Mouse (Mus musculus) brown adipose tissue, adult 24 weeks (tissue): ENCODE measurements at regions not wholly inside any gene's neighbourhood (a gene's known extent, or its start where the extent isn't known, plus 50 kb on each side); places are given as distances from the start of the nearest gene placed in this dataset.

Source experiments
- H3K27ac ChIP-seq: fragments of 200-500 bp; replicated peaks from 2 replicates; pipeline ENCODE4 v1.5.1; 2012; ENCODE audit warnings: low read depth, mild to moderate bottlenecking, low read length
- H3K4me1 ChIP-seq: fragments of 200-500 bp; 2 replicates; pipeline ENCODE4 v1.6.1; 2012; ENCODE audit warnings: low read length, mixed read lengths; ENCODE audit not compliant: control insufficient read depth, insufficient read depth, insufficient read length
- H3K4me3 ChIP-seq: fragments of 200-500 bp; 2 replicates; pipeline ENCODE4 v1.5.1; 2012; ENCODE audit warnings: low read depth, mild to moderate bottlenecking, low read length, moderate library complexity; ENCODE audit not compliant: insufficient read depth

DNA sequence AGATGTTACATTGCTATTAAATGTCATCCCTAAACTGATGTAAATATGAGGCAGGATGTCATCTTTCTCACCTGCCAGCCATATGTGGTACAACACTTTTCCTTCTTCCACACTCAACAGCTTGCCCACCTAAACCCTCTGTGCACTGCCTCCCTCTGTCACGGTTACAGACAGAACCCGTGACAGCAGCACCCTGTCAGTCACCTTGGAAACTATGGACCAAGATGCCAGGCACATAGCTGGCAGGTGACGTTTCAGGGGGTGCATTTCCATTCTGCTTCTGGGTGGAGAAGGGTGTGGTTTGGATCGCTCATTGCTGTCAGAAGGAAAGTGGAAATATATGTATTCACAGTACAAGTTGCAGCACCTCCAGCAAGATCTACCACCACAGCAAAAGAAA lies 100.2 kb upstream of the Npas2 start:
- Histone ChIP-seq H3K4me1 (peaks cover 12% of the 10 kb centered on the region; the same call in 1 of the 2 replicates), H3K27ac (no peak overlapping the region), H3K4me3 (no peak overlapping the region)

GRCm38 (mm10) chr1:39094001-39094400 lies 99.5 kb upstream of the Npas2 start:
- Histone ChIP-seq H3K27ac (no peak overlapping the region), H3K4me1 (peaks cover 12% of the 10 kb centered on the region; the same call in 1 of the 2 replicates), H3K4me3 (no peak overlapping the region)

- peaks cover 12% of the 10 kb centered on the region; the same call in 1 of the 2 replicates for H3K4me1 ChIP-seq
- no peak overlapping the region for H3K27ac ChIP-seq
- H3K4me3 ChIP-seq, result no peak overlapping the region
Measured at GRCm38 (mm10) chr1:39095901-39096300, 97.6 kb upstream of the Npas2 start.

GRCm38 (mm10) chr1:39096726-39097125 lies 96.8 kb upstream of the Npas2 start:
- Histone ChIP-seq H3K4me3 (no peak overlapping the region), H3K4me1 (peaks cover 12% of the 10 kb centered on the region; the same call in 1 of the 2 replicates), H3K27ac (no peak overlapping the region)

GRCm38 (mm10) chr1:39097499-39097898 lies 96.0 kb upstream of the Npas2 start:
- Histone ChIP-seq H3K4me3 (no peak overlapping the region), H3K4me1 (peaks cover 12% of the 10 kb centered on the region; the same call in 1 of the 2 replicates), H3K27ac (no peak overlapping the region)

DNA sequence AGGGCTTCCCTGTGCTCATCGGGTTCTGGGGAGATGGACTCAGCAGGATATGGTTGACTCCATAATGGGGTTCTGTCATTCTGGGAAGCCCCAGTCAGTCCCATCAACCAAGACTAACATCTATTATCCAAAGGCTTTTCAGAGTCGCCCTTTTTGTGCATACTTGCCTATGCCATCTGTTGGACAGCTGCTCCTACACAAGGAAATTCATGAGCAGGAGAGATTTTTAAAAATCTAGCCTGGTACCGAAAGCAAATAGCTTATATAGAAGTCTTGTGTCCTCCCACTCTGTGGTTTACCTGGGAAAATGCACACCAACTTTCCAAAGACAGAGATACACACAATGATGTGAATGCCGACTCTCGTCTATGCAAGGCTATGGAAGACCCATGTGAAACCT lies 95.4 kb upstream of the Npas2 start:
- Histone ChIP-seq H3K4me1 (peaks cover 12% of the 10 kb centered on the region; the same call in 1 of the 2 replicates), H3K27ac (no peak overlapping the region), H3K4me3 (no peak overlapping the region)

DNA sequence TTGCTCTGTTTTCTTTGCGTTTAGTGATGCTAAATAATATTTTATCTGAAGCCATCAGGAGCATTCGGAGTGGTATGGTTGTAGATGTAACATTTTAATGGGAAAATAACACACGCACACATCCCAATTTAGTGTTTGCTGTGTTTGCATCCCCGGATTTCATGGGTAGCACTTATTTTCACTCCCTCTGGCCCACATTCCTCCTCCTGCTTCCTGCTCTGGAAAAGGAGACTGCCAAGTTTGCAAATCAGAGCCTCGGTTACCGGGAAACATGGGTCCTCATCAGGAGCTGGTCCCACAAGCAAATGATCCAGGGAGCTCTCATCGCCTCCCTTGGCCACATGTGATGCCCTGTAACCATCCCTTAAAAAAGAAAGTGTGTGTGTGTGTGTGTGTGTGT lies 94.3 kb upstream of the Npas2 start:
- Histone ChIP-seq H3K4me1 (peaks cover 16% of the 10 kb centered on the region; the same call in 1 of the 2 replicates), H3K27ac (no peak overlapping the region), H3K4me3 (no peak overlapping the region)

DNA sequence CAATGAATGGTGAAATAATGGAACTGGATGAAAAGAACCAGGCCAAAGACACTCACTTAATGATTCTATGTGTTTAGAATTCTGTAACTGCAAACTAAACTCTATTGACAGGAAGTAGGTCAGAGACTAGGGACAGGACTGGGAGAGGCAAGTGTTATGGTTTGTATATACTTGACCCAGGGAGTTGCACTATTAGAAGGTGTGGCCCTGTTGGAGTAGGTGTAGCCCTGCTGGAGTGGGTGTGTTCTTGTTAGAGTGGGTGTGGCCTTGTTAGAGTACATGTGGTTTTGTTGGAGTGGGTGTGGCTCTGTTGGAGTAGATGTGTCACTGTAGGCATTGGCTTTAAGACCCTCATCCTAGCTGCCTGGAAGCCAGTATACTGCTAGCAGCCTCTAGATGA lies 93.0 kb upstream of the Npas2 start:
- Histone ChIP-seq H3K4me1 (peaks cover 23% of the 10 kb centered on the region; the same call in 1 of the 2 replicates), H3K27ac (no peak overlapping the region), H3K4me3 (no peak overlapping the region)

DNA sequence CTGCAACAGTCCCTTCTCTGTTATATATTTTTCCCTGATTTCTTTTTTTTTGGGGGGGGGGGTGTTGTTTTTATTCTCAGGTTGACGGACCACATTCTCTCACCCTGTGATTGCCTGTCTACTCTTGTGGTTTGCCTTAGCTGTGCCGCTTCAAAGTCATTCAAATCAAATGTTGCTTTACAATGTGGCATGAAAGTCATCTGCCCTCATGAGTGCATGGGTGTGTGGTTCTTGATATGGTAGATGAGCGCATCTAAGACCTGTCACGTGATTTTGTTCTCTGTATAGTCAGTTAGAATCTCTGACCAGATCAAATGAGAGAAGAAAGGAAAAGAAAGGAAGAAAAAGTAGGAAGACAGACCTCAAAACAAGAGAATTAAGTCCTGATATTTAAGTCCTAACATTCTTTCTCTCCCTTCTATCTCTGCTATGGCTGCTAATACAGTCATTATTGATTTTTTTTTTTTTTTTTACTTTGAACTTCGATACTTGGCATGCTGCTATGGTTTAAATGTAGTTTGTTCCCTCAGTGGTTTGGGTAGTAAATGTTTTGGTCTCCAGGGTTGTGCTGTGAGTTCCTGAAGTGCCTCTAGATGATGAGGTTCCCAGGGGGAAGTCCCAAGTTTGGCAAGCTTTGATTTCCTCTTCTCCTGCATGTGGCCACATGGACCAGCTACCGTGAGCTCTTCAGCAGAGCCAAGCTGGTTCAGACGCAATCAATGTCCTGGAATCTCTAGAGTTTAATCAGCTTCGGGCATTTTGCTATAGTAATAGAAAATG lies 91.2 kb upstream of the Npas2 start:
- Histone ChIP-seq H3K4me1 (peaks cover 19% of the 10 kb centered on the region; the same call in 1 of the 2 replicates), H3K4me3 (no peak overlapping the region), H3K27ac (no peak overlapping the region)

DNA sequence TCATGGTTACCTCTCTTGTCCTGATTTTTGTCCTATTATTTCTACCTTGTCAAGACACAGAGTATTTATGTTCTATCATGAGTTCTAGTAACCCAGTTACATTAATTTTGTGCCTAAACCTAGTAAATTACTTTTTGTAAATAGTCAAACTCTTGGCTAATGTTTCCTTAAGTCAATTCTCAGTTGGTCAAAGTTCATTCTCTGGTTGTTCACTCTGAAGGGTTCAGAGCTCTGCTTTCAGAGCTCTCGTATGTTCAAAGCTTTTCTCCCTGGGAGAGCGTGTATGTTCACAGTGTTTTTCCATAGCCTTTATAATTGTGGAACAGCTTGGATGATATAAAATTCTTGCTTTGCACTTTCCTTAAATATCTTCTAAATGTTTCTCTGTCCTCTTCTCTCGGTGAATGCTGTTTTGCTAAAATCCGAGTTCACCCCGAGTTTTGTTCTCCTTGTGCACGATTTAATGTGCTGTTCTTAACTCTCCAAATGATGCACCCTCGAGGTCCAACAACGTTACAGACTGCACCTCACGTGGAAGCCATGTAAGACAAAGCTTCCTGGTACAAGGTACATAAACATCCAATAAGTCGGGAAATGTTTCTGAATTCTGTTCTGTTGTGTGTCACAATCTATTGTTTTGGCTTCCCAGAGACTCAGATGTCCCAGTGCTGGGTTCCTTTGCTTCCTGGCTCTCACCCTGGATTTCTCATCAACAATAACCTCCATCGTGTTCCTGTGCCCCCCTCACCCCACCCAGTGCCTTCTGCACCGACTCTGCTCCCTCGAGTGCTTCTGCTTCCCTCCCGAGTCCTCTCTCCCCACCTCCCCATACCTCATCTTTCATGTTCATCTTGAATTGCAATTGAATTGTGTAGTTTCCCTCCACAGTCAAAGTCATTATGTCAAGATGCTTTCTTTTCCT lies 90.3 kb upstream of the Npas2 start:
- Histone ChIP-seq H3K4me1 (peaks cover 14% of the 10 kb centered on the region; the same call in 1 of the 2 replicates), H3K27ac (0 out of 2 replicates have a peak overlapping the region, but pooled peaks have one; percentile 19), H3K4me3 (no peak overlapping the region)

GRCm38 (mm10) chr1:39105546-39106371 lies 87.8 kb upstream of the Npas2 start:
- no peak overlapping the region for H3K27ac ChIP-seq
- no peak overlapping the region for H3K4me3 ChIP-seq
- H3K4me1 ChIP-seq, result peaks cover 14% of the 10 kb centered on the region; the same call in 1 of the 2 replicates

DNA sequence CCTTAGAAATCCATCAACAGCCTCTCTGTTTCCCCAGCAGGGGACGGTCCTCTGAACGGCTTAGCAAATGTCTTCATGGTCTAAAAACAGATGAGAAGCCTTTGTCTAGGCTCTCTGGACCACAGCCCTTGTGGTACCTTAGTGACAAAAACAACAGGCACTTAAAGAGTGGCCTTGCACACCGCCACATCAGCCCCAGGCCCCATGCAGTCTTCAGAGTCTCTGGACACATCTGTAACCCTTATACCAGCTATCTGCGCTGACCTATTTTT lies 87.2 kb upstream of the Npas2 start:
- no peak overlapping the region for H3K4me3 ChIP-seq
- no peak overlapping the region for H3K27ac ChIP-seq
- peaks cover 14% of the 10 kb centered on the region; the same call in 1 of the 2 replicates for H3K4me1 ChIP-seq

DNA sequence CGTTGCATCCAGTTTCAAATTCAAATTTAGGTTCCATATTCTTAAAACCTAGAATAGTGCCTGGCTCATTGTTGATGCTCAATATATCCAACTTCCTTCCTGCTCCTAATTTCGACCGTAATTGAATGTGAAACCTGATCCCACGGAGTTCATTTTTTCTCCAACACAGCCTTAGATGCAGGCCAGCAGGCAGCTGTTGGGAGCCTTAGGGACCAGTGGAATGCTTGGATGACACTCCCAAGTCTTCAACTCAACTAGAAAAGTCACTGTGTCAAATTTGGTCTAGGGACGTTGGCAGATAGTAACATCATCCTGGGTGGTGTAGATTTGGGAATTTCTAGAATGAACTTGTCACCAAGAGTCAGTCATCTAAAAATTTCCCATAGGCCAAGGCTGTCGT lies 86.9 kb upstream of the Npas2 start:
- no peak overlapping the region for H3K27ac ChIP-seq
- H3K4me3 ChIP-seq, result no peak overlapping the region

DNA sequence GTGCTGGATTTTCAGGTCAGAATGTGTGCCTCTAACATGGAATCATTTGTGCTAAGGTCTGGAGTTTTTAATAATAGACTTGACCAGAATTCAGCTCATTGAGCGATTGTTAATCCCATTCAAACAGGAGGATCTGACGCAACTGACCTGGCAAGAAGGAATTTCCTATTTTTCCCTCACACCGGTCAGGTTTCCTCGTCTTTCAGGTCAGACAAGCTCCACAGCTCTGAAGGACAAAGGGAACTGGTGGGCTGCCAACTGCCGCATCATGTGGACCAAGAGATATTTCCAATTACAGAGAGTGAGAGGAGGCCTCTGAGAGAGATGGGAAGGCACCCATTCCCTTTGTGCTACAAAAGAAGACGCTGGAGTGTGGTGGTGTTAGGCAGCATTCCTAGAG lies 77.2 kb upstream of the Npas2 start:
- H3K27ac ChIP-seq, result no peak overlapping the region

More for the DNA sequence above, 86.9 kb upstream of the Npas2 start:
- peaks cover 14% of the 10 kb centered on the region; the same call in 1 of the 2 replicates for H3K4me1 ChIP-seq

More for the DNA sequence above, 77.2 kb upstream of the Npas2 start:
- no peaks in the 10 kb centered on the region for H3K4me1 ChIP-seq
- H3K4me3 ChIP-seq, result no peak overlapping the region
